Mouse (Mus musculus) embryonic fibroblast, embryonic 13.5 days (primary cell): ENCODE data around the gene Rab19. TPM values are rescaled to one million over a fixed set of nuclear protein-coding genes. Genes with fewer than 3 reads are reported as not detected.

Experiments used
- H3K27ac ChIP-seq: 2 replicates; pipeline ENCODE4 v1.5.1; 2012; ENCODE audit warnings: low read length, control low read depth, inconsistent platforms; ENCODE audit not compliant: insufficient read depth
- H3K4me1 ChIP-seq: 2 replicates; pipeline ENCODE4 v1.6.1; 2011; ENCODE audit warnings: low read length; ENCODE audit not compliant: control insufficient read depth, insufficient read depth
- H3K4me3 ChIP-seq: 2 replicates; pipeline ENCODE4 v1.5.1; 2011; ENCODE audit warnings: mild to moderate bottlenecking, control low read depth, low read length; ENCODE audit not compliant: insufficient read depth
- CTCF ChIP-seq: IDR thresholded peaks from 2 replicates; pipeline ENCODE4 v1.5.1; 2011; ENCODE audit warnings: mild to moderate bottlenecking, control low read depth, low read length, moderate library complexity, borderline replicate concordance; ENCODE audit not compliant: insufficient read depth
- POLR2A ChIP-seq: IDR thresholded peaks from 2 replicates; pipeline ENCODE4 v1.6.1; 2011; ENCODE audit warnings: low read depth, mild to moderate bottlenecking, control low read depth, low read length, moderate library complexity
- polyA plus RNA-seq: library from polyadenylated mRNA; stranded (reverse); fragments of >200 nt; gene quantifications from 2 replicates; pipeline ENCODE4 v1.2.4, GENCODE M21; 2011; ENCODE audit warnings: low read depth; ENCODE audit not compliant: missing spikeins, insufficient read length

Gene Rab19
- polyA plus RNA-seq = 0.33 TPM in 1 of 2 replicates, not detected in the other

GRCm38 (mm10) chr6:39381125-39381880, at the start of gene Rab19:
TSS of gene Rab19 (plus strand) at chr6:39381175.
- no peaks in the 10 kb centered on the region; the same call in 1 of the 2 replicates for H3K4me1 ChIP-seq
- TF ChIP-seq POLR2A = no peak
- no peak for TF ChIP-seq CTCF

GRCm38 (mm10) chr6:39331998-39332700, 48.8 kb upstream of the Rab19 start:
- no peak for TF ChIP-seq POLR2A
- no peak for TF ChIP-seq CTCF
- no peak overlapping the region for H3K4me3 ChIP-seq
- H3K27ac ChIP-seq = no peak overlapping the region
- H3K4me1 ChIP-seq = no peaks in the 10 kb centered on the region

More at GRCm38 (mm10) chr6:39381125-39381880, at the start of gene Rab19:
- Histone ChIP-seq H3K4me3 (peak within 1 kb of the TSS; percentile 42), H3K27ac (no peak within 1 kb of the TSS)

GRCm38 (mm10) chr6:39334224-39334623, 46.8 kb upstream of the Rab19 start:
- Histone ChIP-seq H3K4me3 (no peak overlapping the region), H3K27ac (no peak overlapping the region), H3K4me1 (no peaks in the 10 kb centered on the region)
- TF ChIP-seq CTCF = no peak
- TF ChIP-seq POLR2A = no peak

GRCm38 (mm10) chr6:39334873-39335272, 46.1 kb upstream of the Rab19 start:
- no peaks in the 10 kb centered on the region for H3K4me1 ChIP-seq
- H3K27ac ChIP-seq = no peak overlapping the region
- no peak overlapping the region for H3K4me3 ChIP-seq
- no peak for TF ChIP-seq CTCF
- no peak for TF ChIP-seq POLR2A

GRCm38 (mm10) chr6:39338359-39338758, 42.6 kb upstream of the Rab19 start:
- no peak overlapping the region for H3K27ac ChIP-seq
- TF ChIP-seq CTCF = no peak
- TF ChIP-seq POLR2A = no peak
- no peaks in the 10 kb centered on the region for H3K4me1 ChIP-seq
- no peak overlapping the region for H3K4me3 ChIP-seq

GRCm38 (mm10) chr6:39341798-39342197, 39.2 kb upstream of the Rab19 start:
- TF ChIP-seq POLR2A (no peak), CTCF (no peak)
- Histone ChIP-seq H3K27ac (no peak overlapping the region), H3K4me1 (no peaks in the 10 kb centered on the region), H3K4me3 (no peak overlapping the region)

GRCm38 (mm10) chr6:39344020-39344419, 37.0 kb upstream of the Rab19 start:
- Histone ChIP-seq H3K27ac (no peak overlapping the region), H3K4me3 (no peak overlapping the region), H3K4me1 (no peaks in the 10 kb centered on the region)
- peak; percentile 100 for TF ChIP-seq CTCF
- no peak for TF ChIP-seq POLR2A

- H3K27ac ChIP-seq = no peak overlapping the region
- H3K4me1 ChIP-seq = no peaks in the 10 kb centered on the region
- H3K4me3 ChIP-seq = no peak overlapping the region
- no peak for TF ChIP-seq CTCF
- no peak for TF ChIP-seq POLR2A
Measured at GRCm38 (mm10) chr6:39345430-39345829, 35.5 kb upstream of the Rab19 start.

GRCm38 (mm10) chr6:39346991-39347501, 33.9 kb upstream of the Rab19 start:
- Histone ChIP-seq H3K4me1 (no peaks in the 10 kb centered on the region), H3K4me3 (no peak overlapping the region), H3K27ac (no peak overlapping the region)
- no peak for TF ChIP-seq POLR2A
- TF ChIP-seq CTCF = no peak

GRCm38 (mm10) chr6:39347880-39348814, 32.8 kb upstream of the Rab19 start:
- Histone ChIP-seq H3K4me1 (no peaks in the 10 kb centered on the region), H3K27ac (no peak overlapping the region), H3K4me3 (no peak overlapping the region)
- TF ChIP-seq POLR2A (no peak), CTCF (no peak)
